Mouse (Mus musculus) retina, postnatal 7 days (tissue): ENCODE results near the gene Rab5if.
"Not testable (repeated sequence)": the region's sequence is repeated elsewhere in the genome, so short reads cannot be mapped to it uniquely, and the experiment has no call there.

Source experiments
- DNase-seq: peaks from one replicate; pipeline ENCODE4 v3.0.0-alpha.2; 2012; ENCODE audit warnings: low read depth, low spot score

Rab5if gene

DNA sequence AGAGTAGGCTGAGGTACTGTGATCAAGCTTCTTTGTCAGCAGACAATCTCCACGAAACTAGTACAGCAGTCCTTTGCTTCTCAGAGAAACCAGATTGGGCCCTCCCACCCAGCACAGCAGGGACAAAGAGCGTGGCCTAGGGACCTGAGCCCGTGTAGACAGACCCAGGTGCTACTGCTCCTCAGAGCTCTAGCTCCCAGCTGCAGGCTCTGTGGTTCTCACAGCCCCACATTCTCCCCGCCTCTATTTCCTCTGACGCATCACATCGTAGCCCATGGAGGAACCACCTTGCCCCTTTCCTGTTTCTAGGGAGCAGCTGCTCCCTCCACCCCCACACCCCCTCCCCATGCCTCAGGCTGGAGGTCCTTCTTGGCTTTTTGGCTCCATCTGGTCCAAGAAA lies 24.1 kb downstream of the Rab5if start, which contains the start of gene Sla2:
TSS of gene Sla2 (minus strand) at position 176 of the 400 bp plus-strand sequence.
- no peak for DNase-seq

DNA sequence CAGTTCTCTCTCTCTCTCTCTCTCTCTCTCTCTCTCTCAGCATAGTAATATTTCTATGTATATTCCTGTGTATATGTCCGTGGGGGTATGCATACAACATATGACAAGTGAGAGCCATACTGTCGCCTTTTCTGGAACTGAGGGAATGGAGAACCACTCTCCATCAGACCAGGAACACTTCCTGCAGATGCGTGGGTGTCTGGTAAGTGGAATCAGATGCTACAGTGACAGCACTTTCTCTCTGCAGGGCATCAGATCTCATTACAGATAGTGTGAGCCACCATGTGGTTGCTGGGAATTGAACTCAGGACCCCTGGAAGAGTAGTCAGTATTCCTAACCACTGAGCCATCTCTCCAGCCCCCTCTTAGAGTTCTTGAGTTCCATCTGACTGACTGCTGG lies 25.6 kb downstream of the Rab5if start:
- DNase-seq, result no peak

DNA sequence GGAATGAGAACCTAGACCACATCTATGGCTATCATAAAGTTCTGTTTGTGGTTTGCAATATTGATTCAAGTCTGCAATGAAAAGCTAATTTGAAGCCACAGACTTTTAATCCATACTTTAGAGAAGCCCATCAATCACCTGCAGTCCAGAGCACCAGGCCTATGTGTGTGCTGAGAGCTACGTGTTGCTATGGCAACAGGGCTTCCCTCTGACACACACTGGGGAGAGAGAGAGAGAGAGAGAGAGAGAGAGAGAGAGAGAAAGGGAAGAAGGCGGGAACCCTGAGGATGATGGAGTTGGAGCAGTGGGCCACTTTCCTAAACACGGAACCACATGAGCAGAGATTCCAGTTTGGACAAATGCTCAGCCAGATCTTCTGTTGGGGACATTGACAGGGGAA lies 29.3 kb downstream of the Rab5if start:
- DNase-seq, result no peak

DNA sequence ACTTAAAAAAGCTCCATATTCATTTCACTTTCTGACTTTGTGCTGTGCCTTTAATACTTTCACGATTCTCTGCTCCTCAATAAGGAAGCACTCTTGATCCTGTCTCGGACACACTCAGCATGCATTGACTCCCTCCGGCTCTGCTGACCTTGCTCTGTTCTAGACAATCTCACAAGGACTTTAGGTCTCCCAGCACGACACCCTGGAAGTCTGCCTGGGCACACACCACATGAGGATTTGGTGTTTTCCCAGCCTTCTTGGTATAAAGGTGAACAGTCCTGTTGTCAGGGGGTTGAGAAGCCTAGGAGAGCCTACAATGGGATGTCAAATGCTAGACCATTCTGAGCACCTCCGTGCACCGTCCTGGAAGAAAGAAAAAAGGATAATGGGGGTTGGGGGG lies 29.9 kb downstream of the Rab5if start:
- no peak for DNase-seq

DNA sequence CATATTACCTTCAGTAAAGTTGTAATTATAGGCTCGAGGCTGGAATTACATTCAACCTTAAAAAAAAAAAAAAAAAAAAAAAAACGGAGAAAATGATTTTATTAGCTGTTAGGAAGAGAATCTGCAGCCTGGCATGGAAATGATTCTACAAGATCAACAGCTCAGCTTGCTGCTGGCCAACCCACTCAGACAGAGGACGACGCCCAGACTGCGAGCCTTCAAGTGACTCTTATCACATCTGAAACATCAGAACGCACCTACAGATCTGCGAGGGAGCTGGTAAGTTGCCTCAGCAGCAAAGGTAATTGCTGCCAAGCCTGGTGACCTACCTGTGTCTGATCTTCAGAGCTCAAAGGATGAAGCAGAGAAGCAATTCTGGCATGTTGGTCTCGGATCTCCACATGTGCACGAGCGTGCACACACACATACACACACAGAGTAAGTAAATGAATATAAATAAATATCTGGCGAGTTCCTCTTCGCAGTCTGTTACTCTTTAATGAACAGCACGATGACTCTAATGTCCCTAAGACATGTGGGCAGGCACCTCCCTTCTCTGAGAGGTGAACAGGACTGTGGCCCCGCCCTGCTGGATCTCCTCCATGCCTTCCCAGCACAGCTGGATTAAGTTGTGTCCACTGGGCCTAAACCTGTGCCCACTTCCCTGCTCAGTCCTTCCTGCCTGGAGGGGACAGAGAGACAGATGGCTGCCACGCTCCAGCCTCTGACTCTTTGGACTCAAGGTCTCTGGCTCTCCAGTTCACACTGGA lies 31.8 kb downstream of the Rab5if start:
- no peak for DNase-seq

DNA sequence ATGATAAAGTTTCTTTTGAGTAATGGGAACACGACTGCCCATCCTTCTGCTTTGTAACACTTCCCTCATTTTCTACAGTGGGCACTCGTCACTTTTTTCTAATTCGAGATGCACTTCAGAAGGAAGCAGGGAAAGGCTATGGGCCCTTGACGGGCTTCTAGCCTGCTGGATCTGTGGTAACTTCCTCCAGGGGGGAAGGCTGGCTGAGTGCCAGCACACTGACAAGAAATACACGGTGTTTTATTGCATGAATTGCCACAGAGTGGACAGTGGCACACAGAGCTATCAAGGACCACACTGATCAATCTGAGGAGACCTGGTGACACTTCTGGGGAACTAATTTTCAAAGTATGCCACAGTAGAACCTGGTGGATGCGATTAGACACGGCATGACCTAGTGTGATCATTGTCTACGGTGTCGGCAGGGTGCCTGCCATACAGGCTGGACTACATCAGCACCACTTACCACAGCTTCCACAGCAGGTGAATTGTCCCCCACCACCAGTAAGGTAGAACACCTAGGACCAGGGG lies 33.5 kb downstream of the Rab5if start:
- no peak for DNase-seq

DNA sequence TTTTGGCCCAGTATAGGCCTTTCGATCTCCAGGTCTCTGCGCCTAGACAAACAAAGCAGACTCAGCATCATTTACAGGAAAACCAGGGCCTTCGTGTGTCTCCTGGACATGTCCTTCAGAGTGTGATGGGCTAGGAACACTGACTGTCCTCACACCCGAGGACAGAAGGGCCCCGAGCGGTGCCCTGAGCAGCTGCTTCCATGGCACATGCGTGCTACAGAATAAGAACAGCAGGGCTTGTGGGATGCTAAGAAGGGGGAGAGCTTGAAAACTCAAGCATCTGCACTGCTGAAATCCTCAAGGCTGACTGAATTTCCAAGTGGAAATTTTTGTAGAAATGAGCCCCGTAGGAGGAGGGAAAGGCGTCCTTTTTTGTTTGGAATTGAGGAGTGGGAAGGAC lies 34.1 kb downstream of the Rab5if start:
- no peak for DNase-seq

DNA sequence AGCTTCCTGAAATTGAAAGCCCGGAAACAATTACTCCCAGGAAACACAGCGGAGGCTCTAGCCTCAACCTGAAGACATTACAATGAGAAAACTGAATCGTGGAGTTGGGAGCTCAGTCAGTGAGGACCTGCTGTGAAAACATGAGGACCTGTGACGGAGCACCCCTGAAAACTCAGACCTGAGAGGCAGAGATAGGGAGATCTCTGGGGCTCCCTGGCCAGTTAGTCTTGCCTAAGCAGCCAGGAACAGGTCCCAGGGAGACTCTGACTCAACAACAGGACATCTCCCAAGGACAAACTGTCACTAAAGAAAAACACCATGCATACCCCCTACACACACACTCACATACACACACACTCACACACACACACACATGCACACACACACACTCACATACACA lies 35.4 kb downstream of the Rab5if start:
- DNase-seq, result no peak

DNA sequence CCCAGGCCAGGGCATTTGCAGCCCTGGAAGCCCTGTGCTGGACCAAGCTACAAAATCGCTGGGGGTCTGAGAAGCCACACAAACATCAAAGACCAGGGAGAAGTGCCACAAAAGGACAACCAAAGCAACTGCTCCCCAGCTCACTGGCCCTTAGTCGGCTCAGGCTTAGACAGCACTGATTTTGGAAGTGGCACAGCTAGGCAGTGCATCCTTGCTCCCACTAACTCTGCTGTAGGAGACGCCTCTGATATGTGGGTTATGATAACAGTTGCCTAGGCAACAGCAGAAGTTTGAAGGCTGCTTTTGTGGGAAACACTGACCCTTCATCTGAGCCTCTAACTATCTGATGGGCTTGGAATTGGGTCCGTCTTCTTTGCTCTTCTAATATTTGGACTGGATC lies 36.3 kb downstream of the Rab5if start:
- no peak for DNase-seq

DNA sequence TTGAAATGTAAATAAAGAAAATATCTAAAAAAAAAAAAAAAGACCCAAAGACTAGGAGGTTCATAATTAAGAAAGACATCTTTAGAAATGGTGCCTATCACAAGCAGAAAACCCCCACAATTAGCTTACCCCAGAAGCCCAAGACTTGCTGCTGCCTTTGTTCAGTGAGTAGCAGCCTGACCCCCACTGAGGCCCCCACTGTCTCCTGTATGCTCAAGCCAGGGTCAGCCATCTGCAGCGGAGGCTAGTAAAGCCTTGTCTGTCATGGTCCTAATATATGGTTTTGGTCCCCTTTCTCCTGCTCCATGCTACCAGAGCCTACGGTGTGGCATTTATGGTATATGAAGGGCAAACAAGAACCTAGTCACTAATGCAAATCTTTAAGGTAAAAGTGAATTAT lies 38.4 kb downstream of the Rab5if start:
- DNase-seq, result no peak

DNA sequence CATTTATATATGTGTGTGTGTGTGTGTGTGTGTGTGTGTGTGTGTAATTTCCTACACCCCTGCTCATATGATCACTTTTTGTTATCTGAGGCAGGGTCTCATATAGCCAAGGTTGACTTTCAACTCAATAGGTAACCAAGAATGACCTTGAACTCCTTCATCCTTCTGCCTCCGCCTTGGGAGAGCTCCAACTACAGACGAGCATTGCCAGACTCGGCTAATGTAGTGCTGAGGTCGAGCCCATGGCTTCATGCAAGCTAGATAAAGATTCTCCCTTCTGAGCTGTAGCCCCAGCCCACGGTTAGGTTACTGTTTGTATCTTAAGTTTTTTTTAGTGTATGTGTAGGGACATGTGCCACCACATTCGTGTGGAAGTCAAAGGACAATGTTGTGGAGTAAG lies 39.0 kb downstream of the Rab5if start:
- DNase-seq, result no peak

DNA sequence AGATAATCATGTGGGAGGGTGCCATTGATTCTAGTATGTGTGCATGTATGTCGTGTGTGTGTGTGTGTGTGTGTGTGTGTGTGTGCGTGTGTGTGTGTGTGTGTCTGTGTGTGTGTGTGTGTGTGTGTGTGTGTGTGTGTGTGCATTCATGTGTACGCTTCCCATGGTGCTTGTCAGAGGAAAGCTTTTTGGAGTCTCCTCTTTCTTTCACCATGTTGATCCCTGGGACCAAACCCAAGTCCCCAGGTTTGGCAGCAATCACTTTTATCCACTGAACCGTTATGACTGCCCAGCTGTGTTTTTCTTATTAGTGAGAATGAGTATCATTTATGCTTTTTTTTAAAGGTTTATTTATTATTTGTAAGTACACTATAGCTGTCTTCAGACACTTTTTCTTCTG lies 39.5 kb downstream of the Rab5if start:
- DNase-seq, result not testable (repeated sequence)

DNA sequence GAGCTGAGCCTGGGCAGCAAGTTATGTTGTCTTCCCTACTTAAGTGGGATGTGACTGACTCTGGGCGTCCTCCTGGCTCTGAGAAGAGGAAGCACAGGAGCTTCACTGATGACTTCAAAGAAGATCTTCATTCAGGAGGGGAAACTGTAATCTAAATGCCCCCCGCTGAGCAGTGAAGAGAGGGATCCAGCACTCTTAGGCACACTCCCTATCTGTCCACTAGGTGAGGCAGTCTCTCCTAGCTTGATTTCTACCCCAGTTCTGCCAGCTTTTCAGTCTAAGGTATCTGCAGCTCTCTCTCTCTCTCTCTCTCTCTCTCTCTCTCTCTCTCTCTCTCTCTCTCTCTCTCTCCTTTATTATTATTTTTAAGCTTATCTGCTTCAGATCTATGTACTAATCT lies 40.4 kb downstream of the Rab5if start:
- DNase-seq, result no peak

DNA sequence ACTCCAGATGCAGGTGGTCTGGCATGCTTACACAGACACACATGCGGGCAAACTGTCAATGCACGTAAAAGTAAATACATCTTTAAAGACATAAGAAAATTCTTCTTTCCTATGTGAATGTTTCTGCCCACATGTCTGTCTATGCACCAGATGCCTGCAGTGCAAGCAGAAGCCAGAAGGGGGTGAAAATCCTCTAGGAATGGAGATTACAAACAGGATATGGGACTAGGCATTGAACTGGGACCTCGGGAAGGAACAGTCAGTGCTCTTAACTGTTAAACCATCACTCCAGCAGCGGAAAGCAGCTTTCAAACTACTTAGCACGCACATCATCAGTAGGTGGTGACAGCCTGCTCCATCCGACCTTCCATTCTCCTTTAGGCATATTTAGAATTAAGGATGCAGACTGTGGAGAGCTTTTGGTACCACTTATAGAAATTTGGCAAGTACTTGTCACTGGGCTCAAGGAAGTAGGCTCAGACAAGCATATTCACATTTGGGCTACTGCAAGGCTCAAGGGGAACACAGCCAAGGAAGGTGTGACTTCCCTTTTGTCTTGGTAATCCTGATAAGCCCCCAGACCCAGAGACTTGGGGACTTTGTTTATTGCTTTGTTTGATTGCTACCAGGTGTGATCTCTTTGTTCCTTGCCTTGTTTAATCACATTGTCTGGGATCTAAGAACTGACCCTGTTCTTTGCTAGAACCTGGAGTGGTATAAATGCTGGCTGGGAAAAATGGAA lies 42.2 kb downstream of the Rab5if start:
- peak; percentile 48 for DNase-seq

DNA sequence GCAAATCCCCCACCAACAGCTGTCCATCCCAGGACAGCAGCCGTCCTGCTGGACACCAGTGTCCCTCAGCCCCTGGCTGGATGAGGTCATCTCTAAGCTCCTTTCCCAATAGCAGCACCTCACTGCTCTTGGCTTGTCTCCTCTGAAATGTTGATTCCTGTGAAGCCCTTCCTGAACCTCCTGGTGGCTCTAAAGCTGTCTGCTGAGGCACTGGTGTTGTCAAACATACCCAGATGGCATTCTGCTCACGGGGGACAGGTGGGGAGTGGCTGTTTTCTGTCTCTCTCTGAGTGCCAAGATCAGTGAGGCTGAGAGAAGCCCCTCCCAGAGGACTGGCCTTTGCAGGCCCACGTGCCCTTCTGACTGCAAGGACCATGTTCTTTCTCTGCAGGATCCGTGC lies 43.0 kb downstream of the Rab5if start:
- not testable (repeated sequence) for DNase-seq

DNA sequence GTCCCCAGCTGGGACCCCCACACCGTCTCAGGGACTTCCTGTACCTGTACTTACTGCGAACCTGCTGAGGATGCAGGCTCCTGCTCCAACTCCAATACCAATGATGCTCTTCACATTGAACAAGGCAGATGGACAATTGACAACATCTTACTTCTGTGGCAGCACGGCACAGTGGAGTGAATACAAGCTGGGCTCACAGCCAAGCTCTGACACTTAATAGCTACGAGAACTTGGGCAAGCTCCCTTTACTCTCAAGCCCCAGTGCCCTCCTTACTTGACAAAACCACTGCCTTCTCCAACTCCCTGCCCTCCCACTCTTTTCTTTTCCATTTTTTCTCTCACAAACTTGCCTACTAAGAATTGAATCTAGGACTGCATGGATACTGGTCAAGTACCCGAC lies 50.3 kb downstream of the Rab5if start:
- no peak for DNase-seq

DNA sequence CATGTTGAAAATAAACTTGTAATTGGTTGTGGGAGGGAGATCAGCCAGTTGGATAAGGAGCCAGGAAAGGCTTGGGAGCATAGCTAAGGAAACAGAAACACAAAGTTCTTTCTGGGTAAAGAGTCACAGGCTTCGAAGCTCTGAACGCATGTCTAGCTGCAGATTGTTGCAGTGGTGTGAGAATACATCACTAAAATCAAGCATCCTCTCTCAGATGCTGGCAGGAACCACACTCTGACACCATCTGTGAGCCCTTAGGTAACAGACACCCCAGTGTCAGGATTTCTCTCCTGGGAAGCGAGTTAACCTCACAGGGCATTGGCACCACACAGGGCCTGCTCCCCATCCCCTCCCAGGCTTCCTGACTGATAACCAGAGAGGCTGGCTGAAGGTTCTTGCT lies 52.6 kb downstream of the Rab5if start:
- no peak for DNase-seq

DNA sequence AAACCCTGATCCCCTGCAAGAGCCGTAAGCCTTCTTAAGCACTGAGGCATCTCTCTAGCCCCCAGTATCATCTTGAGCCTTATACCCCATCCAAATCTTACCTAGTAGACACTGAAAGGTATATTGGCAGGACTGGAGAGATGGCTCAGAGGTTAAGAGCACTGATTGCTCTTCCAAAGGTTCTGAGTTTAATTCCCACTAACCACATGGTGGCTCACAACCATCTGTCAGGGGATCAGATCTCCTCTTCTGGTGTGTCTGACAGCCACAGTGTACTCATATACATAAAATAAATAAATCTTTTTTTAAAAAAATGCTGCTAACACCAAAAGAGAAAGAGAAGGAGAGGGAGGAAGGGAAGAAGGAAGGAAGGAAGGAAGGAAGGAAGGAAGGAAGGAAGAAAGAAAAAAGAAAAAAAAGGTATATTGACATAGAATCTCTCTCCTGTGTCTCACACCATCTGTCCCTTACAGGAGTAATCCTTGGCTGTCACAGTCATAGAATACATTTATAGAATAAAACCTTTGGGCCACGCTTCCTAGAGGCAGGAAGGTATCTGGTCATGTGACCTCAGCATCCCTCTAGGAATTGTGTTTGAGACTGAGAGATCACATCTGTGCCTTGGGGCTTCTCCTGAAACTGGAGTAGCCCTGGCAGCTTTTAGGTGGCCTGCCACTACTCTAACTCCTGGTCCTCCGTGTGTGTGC lies 53.6 kb downstream of the Rab5if start:
- DNase-seq, result no peak

DNA sequence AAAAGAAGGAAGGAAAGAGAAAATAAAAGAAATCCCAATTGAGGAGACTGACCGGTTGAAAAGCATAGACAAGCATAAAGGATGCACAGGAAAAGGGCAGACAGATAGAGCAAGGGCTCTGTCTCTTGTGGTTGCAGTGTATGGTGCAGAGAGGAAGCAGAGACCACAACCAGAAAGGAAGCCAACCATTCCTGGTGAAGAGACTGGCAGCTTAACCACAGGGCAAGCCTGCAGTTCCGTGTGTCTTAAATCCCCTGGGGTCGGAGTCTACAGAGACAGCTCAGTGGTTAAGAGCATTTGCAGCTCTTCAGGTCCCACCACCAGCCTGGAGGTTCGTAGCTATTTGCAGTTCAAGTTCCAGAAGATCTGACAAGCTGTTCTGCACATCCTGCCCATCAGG lies 55.6 kb downstream of the Rab5if start:
- DNase-seq, result no peak

DNA sequence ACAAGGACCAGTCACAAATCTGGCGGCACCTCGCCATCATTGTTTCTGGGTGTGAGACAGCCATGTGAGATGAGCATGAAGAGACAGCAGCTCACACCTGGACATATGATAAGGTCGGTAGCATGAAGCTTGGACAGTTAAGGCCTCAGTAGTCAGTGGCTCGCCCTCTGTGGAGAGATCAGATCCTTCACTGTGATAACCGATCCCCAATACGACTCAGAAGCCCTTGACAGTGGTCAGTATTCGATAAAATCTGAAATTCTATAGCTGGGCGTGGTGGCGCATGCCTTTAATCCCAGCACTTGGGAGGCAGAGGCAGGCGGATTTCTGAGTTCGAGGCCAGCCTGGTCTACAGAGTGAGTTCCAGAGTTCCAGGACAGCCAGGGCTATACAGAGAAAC lies 56.3 kb downstream of the Rab5if start:
- not testable (repeated sequence) for DNase-seq

DNA sequence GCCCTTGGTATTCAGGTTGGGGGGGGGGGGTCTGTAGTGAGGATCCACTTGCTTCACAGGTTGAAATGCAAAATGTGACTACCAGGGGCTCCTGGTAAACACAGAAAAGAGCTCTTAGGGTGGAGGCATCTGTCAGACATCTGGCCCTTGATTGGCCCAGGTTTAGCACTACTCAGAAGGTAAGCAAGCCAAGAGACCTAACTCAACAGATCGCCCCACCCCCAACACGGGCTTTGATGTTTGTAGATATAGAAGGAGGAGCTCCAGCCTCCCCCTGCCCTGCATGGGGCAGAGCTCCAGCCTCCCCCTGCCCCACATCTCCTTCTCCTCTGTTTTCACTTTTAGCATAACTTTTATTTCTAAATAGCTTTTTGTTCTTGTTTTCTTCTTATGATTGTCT lies 56.9 kb downstream of the Rab5if start:
- DNase-seq, result no peak

DNA sequence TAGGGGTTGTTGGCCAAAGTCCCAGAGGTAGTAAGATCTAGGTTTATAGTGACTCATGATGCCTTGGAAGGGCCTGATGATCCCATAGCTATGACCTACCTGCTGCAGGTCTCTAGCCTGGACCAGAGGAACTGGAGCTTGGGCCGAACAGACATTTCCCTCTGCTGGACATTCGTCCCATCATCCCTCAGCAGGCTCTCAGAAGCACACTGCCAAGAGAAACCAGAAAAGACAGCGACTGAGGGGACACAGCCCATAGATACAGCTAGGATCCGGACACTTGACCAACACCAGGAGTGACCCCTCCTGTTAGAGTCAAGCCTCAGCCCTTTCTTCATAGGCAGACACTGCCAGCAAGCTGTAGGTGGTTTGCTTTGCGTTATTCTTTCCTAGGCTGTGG lies 60.1 kb downstream of the Rab5if start:
- DNase-seq, result no peak
